Mouse (Mus musculus): Measurements from ENCODE around the gene Pias3.

GRCm38 (mm10) chr3:96684822-96685156 lies 11.4 kb upstream of the Pias3 start:
- TF ChIP-seq CTCF (IDR thresholded peaks at IDR 0.05; ENCODE audit: low read depth, low read length) (no peak), POLR2A (IDR thresholded peaks at IDR 0.05; ENCODE audit: borderline replicate concordance, low read depth, low read length) (no peak)

All from bone marrow macrophage, adult 2 months (primary cell).